Mouse (Mus musculus) heart, postnatal 0 days (tissue): ENCODE measurements around the gene Gckr. TPM values are rescaled to one million over a fixed set of nuclear protein-coding genes. Genes with fewer than 3 reads are reported as not detected.

Experiments
- ATAC-seq: fragments of 200-750 bp; cut with Nextera tagmentation; 2 replicates; pipeline ENCODE4 v1.8.0; 2017; ENCODE audit warnings: low read depth, moderate number of reproducible peaks, moderate library complexity; ENCODE audit not compliant: insufficient read depth
- DNase-seq: peaks from one replicate; pipeline ENCODE4 v3.0.0-alpha.2; 2016; ENCODE audit warnings: low spot score
- H3K27ac ChIP-seq: fragments of 300-500 bp; sonication (generic); 2 replicates; pipeline ENCODE4 v1.5.1; 2014; ENCODE audit warnings: low read depth, mild to moderate bottlenecking
- H3K27me3 ChIP-seq: fragments of 300-500 bp; sonication (generic); 2 replicates; pipeline ENCODE4 v1.6.1; 2014; ENCODE audit warnings: low read length, mixed read lengths; ENCODE audit not compliant: control insufficient read depth, insufficient read depth
- H3K36me3 ChIP-seq: fragments of 300-500 bp; sonication (generic); replicated peaks from 2 replicates; pipeline ENCODE4 v1.6.1; 2014; ENCODE audit warnings: low read length, mixed read lengths; ENCODE audit not compliant: control insufficient read depth, insufficient read depth
- H3K4me1 ChIP-seq: fragments of 300-500 bp; sonication (generic); 2 replicates; pipeline ENCODE4 v1.6.1; 2014; ENCODE audit warnings: antibody characterized with exemption; ENCODE audit not compliant: control insufficient read depth, insufficient read depth
- H3K4me2 ChIP-seq: fragments of 300-500 bp; sonication (generic); 2 replicates; pipeline ENCODE4 v1.6.1; 2014; ENCODE audit warnings: low read depth, mild to moderate bottlenecking, low read length, moderate library complexity
- H3K4me3 ChIP-seq: fragments of 300-500 bp; sonication (generic); 2 replicates; pipeline ENCODE4 v1.5.1; 2014; ENCODE audit warnings: low read depth, low read length
- H3K9ac ChIP-seq: fragments of 300-500 bp; sonication (generic); replicated peaks from 2 replicates; pipeline ENCODE4 v1.6.1; 2014; ENCODE audit warnings: low read depth, low read length, mixed read lengths
- H3K9me3 ChIP-seq: fragments of 300-500 bp; sonication (generic); replicated peaks from 2 replicates; pipeline ENCODE4 v1.6.1; 2016; ENCODE audit warnings: low read length; ENCODE audit not compliant: control insufficient read depth
- CTCF ChIP-seq: IDR thresholded peaks from 2 replicates; pipeline ENCODE4 v1.5.1; 2016; ENCODE audit warnings: antibody characterized with exemption, control low read depth, low read depth
- EP300 ChIP-seq: IDR thresholded peaks from 2 replicates; pipeline ENCODE4 v1.6.1; 2016; ENCODE audit warnings: antibody characterized with exemption, low read depth
- WGBS: fragments of 180-500 bp; shearing (Covaris S2); extraction: QIAGEN DNeasy Blood & Tissue Kit; methylation state at CpG from one replicate; pipeline ENCODE4 v1.1.7; 2014; 5-methylcytosine and 5-hydroxymethylcytosine counted together
- polyA plus RNA-seq: library from polyadenylated mRNA; unstranded; fragments of >200 nt; fragmentation: Nextera tagmentation; extraction: Ambion mirVana; gene quantifications from 2 replicates; pipeline ENCODE4 v1.2.1, GENCODE M21; 2015
- total RNA-seq: library from RNA; depleted of rRNA; stranded (reverse); fragments of >200 nt; gene quantifications from 2 replicates; pipeline ENCODE4 v1.2.3, GENCODE M21; 2014; ENCODE audit warnings: low replicate concordance

Gene Gckr
- total and polyA plus RNA-seq, 2 experiments from 2014 or later: 0.04 TPM; not detected in 1

GRCm38 (mm10) chr5:31297981-31298380 is 738 bp downstream of the Gckr start:
- TF ChIP-seq EP300 (no peak), CTCF (no peak)
- Histone ChIP-seq H3K4me2 (no peak overlapping the region), H3K4me1 (no peaks in the 10 kb centered on the region), H3K4me3 (no peak overlapping the region), H3K27ac (no peak overlapping the region), H3K9me3 (no peaks in the 10 kb centered on the region), H3K9ac (no peak overlapping the region), H3K36me3 (no peaks in the 10 kb centered on the region), H3K27me3 (no peaks in the 10 kb centered on the region)
- ATAC-seq (no peak), DNase-seq (no peak)
- 70% methylated on average over 3 of the region's 3 CpGs for whole genome bisulfite sequencing

GRCm38 (mm10) chr5:31298486-31298885 is 1.2 kb downstream of the Gckr start:
- H3K9me3 ChIP-seq: no peaks in the 10 kb centered on the region
- no peaks in the 10 kb centered on the region for H3K36me3 ChIP-seq
- WGBS: 51% methylated on average over 2 of the region's 2 CpGs
- TF ChIP-seq CTCF (no peak), EP300 (no peak)
- no peak overlapping the region for H3K9ac ChIP-seq
- DNase-seq (no peak), ATAC-seq (no peak)
- H3K27ac ChIP-seq: no peak overlapping the region
- H3K4me2 ChIP-seq: no peak overlapping the region
- no peaks in the 10 kb centered on the region for H3K4me1 ChIP-seq
- H3K4me3 ChIP-seq: no peak overlapping the region
- no peaks in the 10 kb centered on the region for H3K27me3 ChIP-seq

- ATAC-seq (no peak), DNase-seq (no peak)
- Histone ChIP-seq H3K4me1 (no peaks in the 10 kb centered on the region), H3K9me3 (no peaks in the 10 kb centered on the region), H3K4me2 (no peak overlapping the region), H3K4me3 (no peak overlapping the region), H3K36me3 (no peaks in the 10 kb centered on the region), H3K27me3 (no peaks in the 10 kb centered on the region), H3K9ac (no peak overlapping the region), H3K27ac (no peak overlapping the region)
- 57% methylated on average over 7 of the region's 8 CpGs for WGBS
- TF ChIP-seq EP300: no peak
- TF ChIP-seq CTCF: no peak
Observed at GRCm38 (mm10) chr5:31301866-31302265, 4.6 kb downstream of the Gckr start.

- Histone ChIP-seq H3K4me1 (no peaks in the 10 kb centered on the region), H3K27me3 (no peaks in the 10 kb centered on the region), H3K27ac (no peak overlapping the region), H3K9ac (no peak overlapping the region), H3K4me3 (no peak overlapping the region), H3K36me3 (no peaks in the 10 kb centered on the region), H3K9me3 (no peaks in the 10 kb centered on the region), H3K4me2 (no peak overlapping the region)
- TF ChIP-seq EP300: no peak
- TF ChIP-seq CTCF: no peak
- DNase-seq (no peak), ATAC-seq (no peak)
- 77% methylated on average over 6 of the region's 6 CpGs for WGBS
Observed at GRCm38 (mm10) chr5:31303093-31303492, 5.8 kb downstream of the Gckr start.

- ATAC-seq (no peak), DNase-seq (no peak)
- TF ChIP-seq EP300 (no peak), CTCF (no peak)
- Histone ChIP-seq H3K9me3 (no peaks in the 10 kb centered on the region), H3K9ac (no peak overlapping the region), H3K27ac (no peak overlapping the region), H3K27me3 (no peaks in the 10 kb centered on the region), H3K4me2 (no peak overlapping the region), H3K4me3 (no peak overlapping the region), H3K36me3 (no peaks in the 10 kb centered on the region), H3K4me1 (no peaks in the 10 kb centered on the region)
- 73% methylated on average over 8 of the region's 8 CpGs for WGBS
Observed at GRCm38 (mm10) chr5:31312806-31313205, 15.6 kb downstream of the Gckr start.

GRCm38 (mm10) chr5:31322776-31323175 is 25.5 kb downstream of the Gckr start:
- H3K4me1 ChIP-seq: no peaks in the 10 kb centered on the region

More at GRCm38 (mm10) chr5:31322776-31323175, 25.5 kb downstream of the Gckr start:
- Histone ChIP-seq H3K9ac (no peak overlapping the region), H3K36me3 (no peaks in the 10 kb centered on the region), H3K27ac (no peak overlapping the region), H3K4me2 (no peak overlapping the region), H3K27me3 (no peaks in the 10 kb centered on the region), H3K9me3 (no peaks in the 10 kb centered on the region), H3K4me3 (no peak overlapping the region)
- no peak for DNase-seq
- ATAC-seq: no peak
- TF ChIP-seq EP300 (no peak), CTCF (no peak)
- 72% methylated on average over 3 of the region's 3 CpGs for WGBS
